In the genomic region with DNA sequence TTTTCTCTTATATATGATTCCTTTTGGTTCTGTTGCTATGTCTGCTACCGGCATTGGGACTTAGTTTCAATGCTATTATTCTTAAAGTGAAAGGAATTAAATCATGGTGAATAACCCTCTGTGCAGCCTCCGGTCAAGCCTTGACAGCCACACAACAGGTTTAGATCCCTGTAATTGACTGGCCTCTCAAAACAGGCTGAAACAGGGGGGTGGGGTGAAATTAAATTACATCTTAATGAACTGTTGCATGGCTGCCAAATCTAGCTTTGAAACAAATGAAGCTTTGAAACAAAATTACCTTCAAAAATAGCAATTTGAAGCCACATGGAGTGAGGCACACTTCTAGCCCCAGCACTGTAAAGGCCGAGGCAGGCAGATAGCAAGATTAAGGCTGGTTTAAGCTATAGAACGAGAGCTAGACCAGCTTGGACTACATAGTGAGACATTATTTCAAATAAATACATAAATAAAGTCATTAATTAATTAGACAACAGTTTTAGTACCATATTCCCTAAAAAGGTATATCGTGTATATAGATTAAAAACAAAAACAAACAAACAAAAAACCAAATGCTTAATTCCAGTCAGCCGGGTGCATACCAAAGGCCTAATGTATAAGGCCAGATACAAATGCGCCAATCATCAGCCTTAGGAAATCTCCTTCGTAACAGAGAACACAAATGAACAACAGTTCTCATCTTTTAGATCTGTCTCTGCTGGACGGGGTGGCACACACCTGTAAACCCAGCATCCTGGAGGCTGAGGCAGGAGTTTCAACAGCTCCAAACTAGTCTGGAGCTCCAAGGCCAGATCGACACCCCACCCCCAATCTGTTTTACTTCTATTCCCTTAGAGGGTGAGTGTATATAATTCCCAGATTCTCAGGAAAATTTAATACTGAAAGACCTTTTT, we compare ENCODE assay signal across 8 mouse cellular contexts. TPM values are rescaled to one million over a fixed set of nuclear protein-coding genes. Genes with fewer than 3 reads are reported as not detected.
DNase-seq lines count a peak whose midpoint lies in the region; ATAC-seq and TF ChIP-seq lines count a peak whose summit lies in the region.

No protein-coding gene starts in this region.

- H3K9me3 ChIP-seq in kidney, postnatal 0 days (replicated peaks; ENCODE audit: low read length), result no peaks in the 10 kb centered on the region
- no peaks in the 10 kb centered on the region for H3K9me3 ChIP-seq in embryonic facial prominence, embryonic 12.5 days
- no peaks in the 10 kb centered on the region for H3K9me3 ChIP-seq in intestine, postnatal 0 days (ENCODE audit: control insufficient read depth)
- H3K9me3 ChIP-seq in neural tube, embryonic 15.5 days (replicated peaks), result no peaks in the 10 kb centered on the region

- WGBS in kidney, postnatal 0 days, result 26% methylated on average over 10 of the region's 10 CpGs
- WGBS in embryonic facial prominence, embryonic 12.5 days, result 20% methylated on average over 10 of the region's 10 CpGs
- WGBS in intestine, postnatal 0 days, result 49% methylated on average over 10 of the region's 10 CpGs
- 15% methylated on average over 10 of the region's 10 CpGs for WGBS in neural tube, embryonic 15.5 days

- no peak for ATAC-seq in kidney, postnatal 0 days (replicated peaks; ENCODE audit: low FRiP score, low read depth)
- ATAC-seq in embryonic facial prominence, embryonic 12.5 days (ENCODE audit: insufficient number of reproducible peaks, insufficient read depth, low FRiP score, low TSS enrichment), result no peak
- ATAC-seq in intestine, postnatal 0 days, result no peak; the same call in 1 of the 2 replicates
- peak; percentile 22; the same call in 1 of the 2 replicates for ATAC-seq in neural tube, embryonic 15.5 days (ENCODE audit: low FRiP score)

- intact Hi-C loops in left cerebral cortex, postnatal 36 days (cut with DNase I), result no loop called here

- no peak for TF ChIP-seq CTCF in kidney, postnatal 0 days (IDR thresholded peaks at IDR 0.05; ENCODE audit: low read depth)
- TF ChIP-seq CTCF in intestine, postnatal 0 days (IDR thresholded peaks at IDR 0.05; ENCODE audit: low read depth), result no peak

- H3K4me1 ChIP-seq in kidney, postnatal 0 days (replicated peaks; ENCODE audit: insufficient read depth, low read length), result no peaks in the 10 kb centered on the region
- H3K4me1 ChIP-seq in embryonic facial prominence, embryonic 12.5 days, result peaks cover 16% of the 10 kb centered on the region
- no peaks in the 10 kb centered on the region for H3K4me1 ChIP-seq in intestine, postnatal 0 days (replicated peaks; ENCODE audit: control insufficient read depth, insufficient read depth, low read length)
- H3K4me1 ChIP-seq in neural tube, embryonic 15.5 days, result peaks cover 21% of the 10 kb centered on the region

- H3K36me3 ChIP-seq in kidney, postnatal 0 days (ENCODE audit: insufficient read depth, low read length), result no peaks in the 10 kb centered on the region
- H3K36me3 ChIP-seq in embryonic facial prominence, embryonic 12.5 days, result peaks cover 14% of the 10 kb centered on the region
- no peaks in the 10 kb centered on the region for H3K36me3 ChIP-seq in intestine, postnatal 0 days (ENCODE audit: control insufficient read depth, insufficient read depth)
- peaks cover 8% of the 10 kb centered on the region for H3K36me3 ChIP-seq in neural tube, embryonic 15.5 days

- peak; percentile 26 for DNase-seq in kidney, postnatal 0 days (ENCODE audit: low spot score)
- no peak for DNase-seq in kidney, adult 18-20 months
- no peak for DNase-seq in thymus, postnatal 14 days
- no peak for DNase-seq in adrenal gland, postnatal 36 days
- DNase-seq in left cerebral cortex, postnatal 36 days (ENCODE audit: low spot score in 2 of 2), result no peak

- H3K4me2 ChIP-seq in kidney, postnatal 0 days (ENCODE audit: low read length), result peak overlapping the region; percentile 69
- H3K4me2 ChIP-seq in embryonic facial prominence, embryonic 12.5 days (replicated peaks), result peak overlapping the region; percentile 65
- peak overlapping the region; percentile 62 for H3K4me2 ChIP-seq in intestine, postnatal 0 days (replicated peaks; ENCODE audit: low read depth)
- H3K4me2 ChIP-seq in neural tube, embryonic 15.5 days, result peak overlapping the region; percentile 64

- peak overlapping the region; percentile 47; the same call in 1 of the 2 replicates for H3K27ac ChIP-seq in kidney, postnatal 0 days
- H3K27ac ChIP-seq in embryonic facial prominence, embryonic 12.5 days, result peak overlapping the region; percentile 87
- peak overlapping the region; percentile 68; the same call in 1 of the 2 replicates for H3K27ac ChIP-seq in intestine, postnatal 0 days (ENCODE audit: low read depth, low read length)
- peak overlapping the region; percentile 90 for H3K27ac ChIP-seq in neural tube, embryonic 15.5 days (replicated peaks)

- H3K9ac ChIP-seq in kidney, postnatal 0 days (ENCODE audit: low read depth, low read length), result peak overlapping the region; percentile 63
- H3K9ac ChIP-seq in embryonic facial prominence, embryonic 12.5 days, result peak overlapping the region; percentile 81
- H3K9ac ChIP-seq in intestine, postnatal 0 days (ENCODE audit: low read depth, low read length), result peak overlapping the region; percentile 65
- H3K9ac ChIP-seq in neural tube, embryonic 15.5 days (replicated peaks), result peak overlapping the region; percentile 80

- no peaks in the 10 kb centered on the region for H3K27me3 ChIP-seq in kidney, postnatal 0 days (ENCODE audit: insufficient read depth, low read length)
- peaks cover 6% of the 10 kb centered on the region; the same call in 1 of the 2 replicates for H3K27me3 ChIP-seq in embryonic facial prominence, embryonic 12.5 days
- peaks cover 7% of the 10 kb centered on the region; the same call in 1 of the 2 replicates for H3K27me3 ChIP-seq in intestine, postnatal 0 days (replicated peaks; ENCODE audit: control insufficient read depth, insufficient read depth, low read length)
- peaks cover 4% of the 10 kb centered on the region; the same call in 1 of the 2 replicates for H3K27me3 ChIP-seq in neural tube, embryonic 15.5 days (replicated peaks)

- H3K4me3 ChIP-seq in kidney, postnatal 0 days (replicated peaks; ENCODE audit: low read depth, low read length), result peak overlapping the region; percentile 51
- peak overlapping the region; percentile 65 for H3K4me3 ChIP-seq in embryonic facial prominence, embryonic 12.5 days
- H3K4me3 ChIP-seq in intestine, postnatal 0 days (ENCODE audit: low read depth, low read length), result peak overlapping the region; percentile 50
- H3K4me3 ChIP-seq in neural tube, embryonic 15.5 days (replicated peaks), result peak overlapping the region; percentile 66

RNA-seq across cellular contexts. Expression of gene Zfp9, which starts 1.0 kb away (rescaled TPM):
- polyA plus RNA-seq in kidney, postnatal 0 days (2015; fragmentation: Nextera tagmentation; extraction: Ambion mirVana), result 3.0 and 3.4 TPM in 2 replicates
- 15.2 and 15.8 TPM in 2 replicates for polyA plus RNA-seq in embryonic facial prominence, embryonic 12.5 days (2016; fragmentation: Nextera tagmentation; extraction: Ambion mirVana)
- polyA plus RNA-seq in intestine, postnatal 0 days (2015; fragmentation: Nextera tagmentation; extraction: Ambion mirVana), result 1.9 and 2.1 TPM in 2 replicates
- polyA plus RNA-seq in neural tube, embryonic 15.5 days (2015; fragmentation: Nextera tagmentation; extraction: Ambion mirVana), result 10.4 and 12.5 TPM in 2 replicates
- total RNA-seq in adrenal gland, postnatal 36 days (2021), result 1 to 10 TPM; 4.1 to 5.7 TPM
- total RNA-seq in left cerebral cortex, postnatal 36 days (2021), result 10 to 100 TPM; 18.5 to 19.7 TPM

RNA-seq across cellular contexts. Expression of gene Zfp248, which starts 22.8 kb away (rescaled TPM):
- 4.1 and 5.1 TPM in 2 replicates for polyA plus RNA-seq in kidney, postnatal 0 days (2015; fragmentation: Nextera tagmentation; extraction: Ambion mirVana)
- 14.4 and 15.3 TPM in 2 replicates for polyA plus RNA-seq in embryonic facial prominence, embryonic 12.5 days (2016; fragmentation: Nextera tagmentation; extraction: Ambion mirVana)
- 1.2 TPM in 2 replicates for polyA plus RNA-seq in intestine, postnatal 0 days (2015; fragmentation: Nextera tagmentation; extraction: Ambion mirVana)
- polyA plus RNA-seq in neural tube, embryonic 15.5 days (2015; fragmentation: Nextera tagmentation; extraction: Ambion mirVana), result 17.5 and 19.1 TPM in 2 replicates
- 1 to 10 TPM; 3.8 to 4.2 TPM for total RNA-seq in adrenal gland, postnatal 36 days (2021)
- total RNA-seq in left cerebral cortex, postnatal 36 days (2021), result 10 to 100 TPM; 18.3 to 21.2 TPM

RNA-seq across cellular contexts. Expression of gene Bms1, which starts 58.9 kb away (rescaled TPM):
- polyA plus RNA-seq in kidney, postnatal 0 days (2015; fragmentation: Nextera tagmentation; extraction: Ambion mirVana), result 20.5 and 24.3 TPM in 2 replicates
- polyA plus RNA-seq in embryonic facial prominence, embryonic 12.5 days (2016; fragmentation: Nextera tagmentation; extraction: Ambion mirVana), result 45.1 and 49.8 TPM in 2 replicates
- 8.1 and 8.2 TPM in 2 replicates for polyA plus RNA-seq in intestine, postnatal 0 days (2015; fragmentation: Nextera tagmentation; extraction: Ambion mirVana)
- 18.4 and 24.0 TPM in 2 replicates for polyA plus RNA-seq in neural tube, embryonic 15.5 days (2015; fragmentation: Nextera tagmentation; extraction: Ambion mirVana)
- total RNA-seq in adrenal gland, postnatal 36 days (2021), result 10 to 100 TPM; 30.7 to 32.9 TPM
- total RNA-seq in left cerebral cortex, postnatal 36 days (2021), result 10 to 100 TPM; 26.1 to 33.3 TPM
